Mouse (Mus musculus) G1E (cell line): Measurements from ENCODE around the gene Macrod2.

Experiments
- CTCF ChIP-seq: IDR thresholded peaks from 2 replicates; pipeline ENCODE4 v1.5.1; 2012; ENCODE audit warnings: low read depth, low read length, inconsistent platforms, mixed read lengths
- GATA2 ChIP-seq: IDR thresholded peaks from 2 replicates; pipeline ENCODE4 v1.6.1; 2012; ENCODE audit warnings: low read depth, low read length, inconsistent platforms, borderline replicate concordance

- TF ChIP-seq CTCF = no peak
- TF ChIP-seq GATA2 = no peak
Measured at GRCm38 (mm10) chr2:140692461-140692860, 297.4 kb downstream of the Macrod2 start.
